Mouse (Mus musculus) heart, embryonic 14.5 days (tissue): Measurements from ENCODE around the gene Olfr869. TPM values are rescaled to one million over a fixed set of nuclear protein-coding genes. Genes with fewer than 3 reads are reported as not detected.

Source experiments
- ATAC-seq: fragments of 200-750 bp; cut with Nextera tagmentation; 2 replicates; pipeline ENCODE4 v1.8.0; 2017; ENCODE audit warnings: low read depth, moderate TSS enrichment; ENCODE audit not compliant: insufficient number of reproducible peaks, insufficient read depth, low FRiP score
- H3K27ac ChIP-seq, 2 experiments: fragments of 200-500 bp in 1 of 2; fragments of 300-500 bp in 1 of 2; sonication (generic) in 1 of 2; replicated peaks in 1 of 2; 2 replicates each; pipeline ENCODE4 v1.5.1; 2012 to 2014; ENCODE audit warnings: low read depth in 2 of 2, low read length in 2 of 2, control low read depth in 1 of 2, mild to moderate bottlenecking in 1 of 2, mixed read lengths in 1 of 2; ENCODE audit not compliant: control insufficient read depth in 1 of 2, insufficient read depth in 1 of 2
- H3K27me3 ChIP-seq: fragments of 300-500 bp; sonication (generic); 2 replicates; pipeline ENCODE4 v1.6.1; 2014; ENCODE audit warnings: mild to moderate bottlenecking, low read length, control low read depth; ENCODE audit not compliant: control insufficient read depth, insufficient read depth
- H3K36me3 ChIP-seq: fragments of 300-500 bp; sonication (generic); 2 replicates; pipeline ENCODE4 v1.6.1; 2014; ENCODE audit warnings: mild to moderate bottlenecking, control low read depth, low read length, mixed read lengths; ENCODE audit not compliant: control insufficient read depth, insufficient read depth
- H3K4me1 ChIP-seq, 2 experiments: fragments of 200-500 bp in 1 of 2; fragments of 300-500 bp in 1 of 2; sonication (generic) in 1 of 2; 2 replicates each; pipeline ENCODE4 v1.6.1; 2012 to 2014; ENCODE audit warnings: low read length in 2 of 2, control low read depth in 1 of 2, mixed read lengths in 1 of 2; ENCODE audit not compliant: control insufficient read depth in 2 of 2, insufficient read depth in 2 of 2
- H3K4me2 ChIP-seq: fragments of 300-500 bp; sonication (generic); 2 replicates; pipeline ENCODE4 v1.6.1; 2014; ENCODE audit warnings: mild to moderate bottlenecking, low read length
- H3K4me3 ChIP-seq, 2 experiments: fragments of 200-500 bp in 1 of 2; fragments of 300-500 bp in 1 of 2; sonication (generic) in 1 of 2; 2 replicates each; pipeline ENCODE4 v1.5.1; 2012 to 2014; ENCODE audit warnings: low read length in 2 of 2, mild to moderate bottlenecking in 2 of 2, control low read depth in 1 of 2, low read depth in 1 of 2, moderate library complexity in 1 of 2; ENCODE audit not compliant: control insufficient read depth in 1 of 2, insufficient read depth in 1 of 2
- H3K9ac ChIP-seq: fragments of 300-500 bp; sonication (generic); 2 replicates; pipeline ENCODE4 v1.6.1; 2014; ENCODE audit warnings: mild to moderate bottlenecking, low read length
- H3K9me3 ChIP-seq: fragments of 300-500 bp; sonication (generic); 2 replicates; pipeline ENCODE4 v1.6.1; 2016; ENCODE audit warnings: low read length, control low read depth; ENCODE audit not compliant: control insufficient read depth
- WGBS: fragments of 180-500 bp; shearing (Covaris S2); extraction: QIAGEN DNeasy Blood & Tissue Kit; methylation state at CpG from one replicate; pipeline ENCODE4 v1.1.7; 2014; 5-methylcytosine and 5-hydroxymethylcytosine counted together
- polyA plus RNA-seq: library from polyadenylated mRNA; unstranded; fragments of >200 nt; fragmentation: Nextera tagmentation; extraction: Ambion mirVana; gene quantifications from 2 replicates; pipeline ENCODE4 v1.2.1, GENCODE M21; 2014

The Olfr869 gene
- not detected in 2 replicates for polyA plus RNA-seq

GRCm38 (mm10) chr9:20128709-20129108 is at the start of gene Olfr869:
Olfr869 (plus strand) TSS chr9:20129009.
- Histone ChIP-seq H3K27ac (no peak within 1 kb of the TSS), H3K4me2 (no peak within 1 kb of the TSS), H3K9me3 (no peaks in the 10 kb centered on the region; the same call in 1 of the 2 replicates), H3K27me3 (no peaks in the 10 kb centered on the region), H3K9ac (no peak within 1 kb of the TSS), H3K4me3 (no peak within 1 kb of the TSS), H3K36me3 (no peaks in the 10 kb centered on the region), H3K4me1 (no peaks in the 10 kb centered on the region)
- 70% methylated on average over 2 of the region's 2 CpGs for WGBS
- no peak for ATAC-seq

- Histone ChIP-seq H3K27me3 (no peaks in the 10 kb centered on the region), H3K4me3 (no peak within 1 kb of the TSS), H3K9me3 (peaks cover 8% of the 10 kb centered on the region; the same call in 1 of the 2 replicates), H3K9ac (no peak within 1 kb of the TSS), H3K27ac (no peak within 1 kb of the TSS), H3K36me3 (no peaks in the 10 kb centered on the region), H3K4me1 (no peaks in the 10 kb centered on the region), H3K4me2 (no peak within 1 kb of the TSS)
- ATAC-seq = no peak
- 28% methylated on average over 2 of the region's 2 CpGs for WGBS
Observed at GRCm38 (mm10) chr9:20098326-20098725, 30.5 kb upstream of the Olfr869 start, which contains the start of gene Olfr868. Olfr868 (plus strand) TSS chr9:20098626.

- H3K4me3 ChIP-seq = no peak overlapping the region
- H3K36me3 ChIP-seq = no peaks in the 10 kb centered on the region
- H3K27me3 ChIP-seq = no peaks in the 10 kb centered on the region
- 70% methylated on average over 3 of the region's 3 CpGs for WGBS
- H3K9ac ChIP-seq = no peak overlapping the region
- no peaks in the 10 kb centered on the region for H3K4me1 ChIP-seq
- H3K4me2 ChIP-seq = no peak overlapping the region
- ATAC-seq = no peak
- peaks cover 7% of the 10 kb centered on the region; the same call in 1 of the 2 replicates for H3K9me3 ChIP-seq
- no peak overlapping the region for H3K27ac ChIP-seq
Observed at GRCm38 (mm10) chr9:20149706-20150105, 20.9 kb downstream of the Olfr869 start.

GRCm38 (mm10) chr9:20173957-20174356 is 45.1 kb downstream of the Olfr869 start, which contains the start of gene Olfr870:
Olfr870 (minus strand) TSS chr9:20174057.
- no peak within 1 kb of the TSS for H3K4me3 ChIP-seq
- no peaks in the 10 kb centered on the region for H3K36me3 ChIP-seq
- 0 out of 2 replicates have a peak, but pooled peaks cover under 1% of the 10 kb centered on the region for H3K9me3 ChIP-seq
- no peak within 1 kb of the TSS for H3K4me2 ChIP-seq
- H3K4me1 ChIP-seq = no peaks in the 10 kb centered on the region
- no peak for ATAC-seq
- no peak within 1 kb of the TSS for H3K9ac ChIP-seq
- H3K27me3 ChIP-seq = no peaks in the 10 kb centered on the region
- H3K27ac ChIP-seq = no peak within 1 kb of the TSS
- WGBS = 58% methylated on average over 2 of the region's 2 CpGs

GRCm38 (mm10) chr9:20179463-20179862 is 50.7 kb downstream of the Olfr869 start:
- H3K4me1 ChIP-seq = no peaks in the 10 kb centered on the region
- H3K36me3 ChIP-seq = no peaks in the 10 kb centered on the region
- no peak overlapping the region for H3K9ac ChIP-seq
- H3K9me3 ChIP-seq = peaks cover 3% of the 10 kb centered on the region; the same call in 1 of the 2 replicates
- ATAC-seq = no peak
- no peak overlapping the region for H3K4me2 ChIP-seq
- H3K27me3 ChIP-seq = no peaks in the 10 kb centered on the region
- no peak overlapping the region for H3K4me3 ChIP-seq
- no peak overlapping the region for H3K27ac ChIP-seq
- 56% methylated on average over 5 of the region's 5 CpGs for WGBS

Other genes with a start within 250 kb of the Olfr869 start
- not detected in 2 replicates for gene Olfr862, start 241.0 kb upstream of the Olfr869 start, polyA plus RNA-seq
- gene Olfr77, start 212.1 kb upstream of the Olfr869 start, polyA plus RNA-seq = 0.24 and 0.27 TPM in 2 replicates
- gene Olfr866, start 101.0 kb upstream of the Olfr869 start, polyA plus RNA-seq = not detected in 2 replicates
- gene Olfr867, start 71.4 kb upstream of the Olfr869 start, polyA plus RNA-seq = not detected in 2 replicates
- not detected in 2 replicates for gene Olfr868, start 30.4 kb upstream of the Olfr869 start, polyA plus RNA-seq
- not detected in 2 replicates for gene Olfr870, start 45.0 kb downstream of the Olfr869 start, polyA plus RNA-seq
- not detected in 2 replicates for gene Olfr871, start 83.2 kb downstream of the Olfr869 start, polyA plus RNA-seq
- not detected in 2 replicates for gene Olfr872, start 108.1 kb downstream of the Olfr869 start, polyA plus RNA-seq
- gene Olfr39, start 153.3 kb downstream of the Olfr869 start, polyA plus RNA-seq = 0.19 TPM in 1 of 2 replicates, not detected in the other
- not detected in 2 replicates for gene Olfr873, start 169.5 kb downstream of the Olfr869 start, polyA plus RNA-seq
- gene Olfr18, start 207.1 kb downstream of the Olfr869 start, polyA plus RNA-seq = not detected in 2 replicates